ENCODE assay signal across 8 mouse cellular contexts in the genomic region with DNA sequence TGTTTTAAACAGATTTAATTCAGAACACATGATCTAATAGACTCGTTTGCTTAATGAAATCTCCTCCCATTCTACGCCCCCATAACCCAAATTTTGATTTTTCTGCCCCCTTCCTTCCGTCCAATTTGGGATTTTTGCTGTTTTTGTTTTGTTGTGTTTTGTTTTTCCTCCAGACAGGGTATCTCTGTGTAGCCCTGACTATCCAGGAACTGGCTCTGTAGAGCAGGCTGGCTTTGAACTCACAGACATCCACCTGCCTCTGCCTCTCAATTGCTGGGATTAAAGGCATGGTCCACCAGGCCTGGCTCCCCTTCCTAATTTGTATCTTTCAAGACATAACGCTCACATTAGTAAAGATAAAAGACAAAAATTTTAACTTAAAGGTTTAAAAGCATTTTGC. TPM values are rescaled to one million over a fixed set of nuclear protein-coding genes. Genes with fewer than 3 reads are reported as not detected.
DNase-seq lines count a peak whose midpoint lies in the region; ATAC-seq and TF ChIP-seq lines count a peak whose summit lies in the region.

No protein-coding gene starts in this region.

- no peak for DNase-seq in kidney, adult 9 months
- DNase-seq in limb, embryonic 10.5 days (ENCODE audit: low spot score) = no peak
- DNase-seq in thymus, adult 18-20 months = no peak
- no peak for DNase-seq in gastrocnemius, postnatal 36 days
- no peak for DNase-seq in T-cell, adult 2 months (ENCODE audit: low spot score)

- H3K4me2 ChIP-seq in kidney, embryonic 15.5 days = peak overlapping the region; percentile 83
- peak overlapping the region; percentile 84 for H3K4me2 ChIP-seq in embryonic facial prominence, embryonic 15.5 days (replicated peaks)
- peak overlapping the region; percentile 97 for H3K4me2 ChIP-seq in myocyte (ENCODE audit: low read depth)

- no peak for ATAC-seq in kidney, embryonic 15.5 days (replicated peaks; ENCODE audit: low FRiP score)
- no peak for ATAC-seq in embryonic facial prominence, embryonic 15.5 days (ENCODE audit: insufficient number of reproducible peaks, low FRiP score, low TSS enrichment, low read depth)

- WGBS in kidney, embryonic 15.5 days = 42% methylated on average over 4 of the region's 4 CpGs
- 25% methylated on average over 4 of the region's 4 CpGs for WGBS in embryonic facial prominence, embryonic 15.5 days
- WGBS in limb, embryonic 10.5 days = 51% methylated on average over 4 of the region's 4 CpGs

- peak overlapping the region; percentile 93; the same call in 1 of the 2 replicates for H3K9ac ChIP-seq in kidney, embryonic 15.5 days
- H3K9ac ChIP-seq in embryonic facial prominence, embryonic 15.5 days = peak overlapping the region; percentile 18; the same call in 1 of the 2 replicates

- H3ac ChIP-seq in myocyte (ENCODE audit: control insufficient read depth, insufficient read length) = no peak overlapping the region

- H3K27ac ChIP-seq in kidney, embryonic 15.5 days = peak overlapping the region; percentile 3; the same call in 1 of the 2 replicates
- H3K27ac ChIP-seq in embryonic facial prominence, embryonic 15.5 days (replicated peaks) = no peak overlapping the region
- peak overlapping the region; percentile 96 for H3K27ac ChIP-seq in limb, embryonic 10.5 days

- peak overlapping the region; percentile 87 for H3K4me3 ChIP-seq in kidney, embryonic 15.5 days (replicated peaks)
- peak overlapping the region; percentile 61 for H3K4me3 ChIP-seq in embryonic facial prominence, embryonic 15.5 days (replicated peaks)
- peak overlapping the region; percentile 88 for H3K4me3 ChIP-seq in limb, embryonic 10.5 days
- peak overlapping the region; percentile 79 for H3K4me3 ChIP-seq in myocyte

- no peak for TF ChIP-seq POLR2A in myocyte (IDR thresholded peaks at IDR 0.05; ENCODE audit: insufficient read length, low read depth)

- no peaks in the 10 kb centered on the region for H3K27me3 ChIP-seq in kidney, embryonic 15.5 days
- no peaks in the 10 kb centered on the region for H3K27me3 ChIP-seq in embryonic facial prominence, embryonic 15.5 days
- no peaks in the 10 kb centered on the region for H3K27me3 ChIP-seq in limb, embryonic 10.5 days (ENCODE audit: low read depth, poor library complexity, severe bottlenecking)
- no peaks in the 10 kb centered on the region for H3K27me3 ChIP-seq in myocyte (ENCODE audit: control insufficient read depth, insufficient read depth, insufficient read length)

- peaks cover 26% of the 10 kb centered on the region for H3K36me3 ChIP-seq in kidney, embryonic 15.5 days
- H3K36me3 ChIP-seq in embryonic facial prominence, embryonic 15.5 days = no peaks in the 10 kb centered on the region
- peaks cover 56% of the 10 kb centered on the region for H3K36me3 ChIP-seq in limb, embryonic 10.5 days
- no peaks in the 10 kb centered on the region for H3K36me3 ChIP-seq in myocyte (ENCODE audit: control insufficient read depth, insufficient read depth)

- peaks cover 67% of the 10 kb centered on the region for H3K4me1 ChIP-seq in kidney, embryonic 15.5 days
- peaks cover 60% of the 10 kb centered on the region for H3K4me1 ChIP-seq in embryonic facial prominence, embryonic 15.5 days
- H3K4me1 ChIP-seq in limb, embryonic 10.5 days = peaks cover 68% of the 10 kb centered on the region

- intact Hi-C loops in gastrocnemius, postnatal 36 days (cut with DNase I) = no loop called here

- peaks cover 46% of the 10 kb centered on the region for H3K79me2 ChIP-seq in myocyte (ENCODE audit: control insufficient read depth, insufficient read depth)

- no peaks in the 10 kb centered on the region for H3K9me3 ChIP-seq in kidney, embryonic 15.5 days (replicated peaks)
- no peaks in the 10 kb centered on the region for H3K9me3 ChIP-seq in embryonic facial prominence, embryonic 15.5 days (replicated peaks)
- no peaks in the 10 kb centered on the region for H3K9me3 ChIP-seq in limb, embryonic 10.5 days (replicated peaks)

TF ChIP-seq in myocyte, 11 proteins besides CTCF, POLR2A, EP300 and RAD21:
- TF ChIP-seq CEBPB (IDR thresholded peaks at IDR 0.05; ENCODE audit: insufficient read depth, poor library complexity, severe bottlenecking) (no peak), MYOD1 (IDR thresholded peaks at IDR 0.05; ENCODE audit: control insufficient read depth in 1 of 3, insufficient read length in 2 of 3, low read depth in 2 of 3) (no peak), MYOG (IDR thresholded peaks at IDR 0.05; ENCODE audit: control insufficient read depth in 1 of 3, insufficient read depth in 1 of 3, insufficient read length in 2 of 3, low read depth in 2 of 3) (no peak), TCF12 (IDR thresholded peaks at IDR 0.05; ENCODE audit: insufficient read depth, poor library complexity, severe bottlenecking) (no peak), TCF3 (IDR thresholded peaks at IDR 0.05; ENCODE audit: insufficient read length, low read depth) (no peak), USF1 (IDR thresholded peaks at IDR 0.05; ENCODE audit: low read depth) (no peak), REST (IDR thresholded peaks at IDR 0.05; ENCODE audit: insufficient read depth, insufficient read length) (no peak), POLR2AphosphoS2 (IDR thresholded peaks at IDR 0.05; ENCODE audit: insufficient read length, low read depth) (no peak), E2F4 (IDR thresholded peaks at IDR 0.05; ENCODE audit: insufficient read depth) (no peak), SRF (IDR thresholded peaks at IDR 0.05; ENCODE audit: control insufficient read depth, insufficient read length, low read depth) (no peak), MAX (IDR thresholded peaks at IDR 0.05; ENCODE audit: low read depth) (no peak)

RNA-seq across cellular contexts. Expression of a gene that starts 3.6 kb away (rescaled TPM):
- 19.1 and 19.5 TPM in 2 replicates for polyA plus RNA-seq in kidney, embryonic 15.5 days (2015; fragmentation: Nextera tagmentation; extraction: Ambion mirVana)
- 11.9 TPM in 2 replicates for polyA plus RNA-seq in embryonic facial prominence, embryonic 15.5 days (2015; fragmentation: Nextera tagmentation; extraction: Ambion mirVana)
- polyA plus RNA-seq in limb, embryonic 10.5 days (2016; fragmentation: Nextera tagmentation; extraction: Ambion mirVana) = 13.2 and 13.5 TPM in 2 replicates
- 16.4 TPM for polyA plus RNA-seq in myocyte (2012; fragmentation: generic; extraction: Trizol)
- 10 to 100 TPM; 27.9 to 41.0 TPM for total RNA-seq in gastrocnemius, postnatal 36 days (2021)

RNA-seq across cellular contexts. Expression of a gene that starts 30.3 kb away (rescaled TPM):
- 0.73 and 0.85 TPM in 2 replicates for polyA plus RNA-seq in kidney, embryonic 15.5 days (2015; fragmentation: Nextera tagmentation; extraction: Ambion mirVana)
- polyA plus RNA-seq in embryonic facial prominence, embryonic 15.5 days (2015; fragmentation: Nextera tagmentation; extraction: Ambion mirVana) = 9.0 and 13.4 TPM in 2 replicates
- 0.18 and 0.55 TPM in 2 replicates for polyA plus RNA-seq in limb, embryonic 10.5 days (2016; fragmentation: Nextera tagmentation; extraction: Ambion mirVana)
- polyA plus RNA-seq in myocyte (2012; fragmentation: generic; extraction: Trizol) = not detected
- under 1 TPM in 1 of 2 experiments, not detected in 1; 0.25 TPM for total RNA-seq in gastrocnemius, postnatal 36 days (2021)
